Mouse (Mus musculus) thymus, postnatal 10 days (tissue): ENCODE results near the gene Ppbp.

Experiments used
- DNase-seq, 2 experiments: peaks; one replicate each; pipeline ENCODE4 v3.0.0; 2021; ENCODE audit warnings: low spot score in 2 of 2

Gene Ppbp

GRCm38 (mm10) chr5:90768218-90768617 is at the start of gene Ppbp:
TSS of gene Ppbp (plus strand) at chr5:90768518.
- DNase-seq, result no peak

GRCm38 (mm10) chr5:90722656-90723055 is 45.7 kb upstream of the Ppbp start:
- no peak for DNase-seq

- DNase-seq, result no peak
Observed at GRCm38 (mm10) chr5:90728254-90728653, 40.1 kb upstream of the Ppbp start.

GRCm38 (mm10) chr5:90731480-90731879 is 36.8 kb upstream of the Ppbp start:
- no peak for DNase-seq

GRCm38 (mm10) chr5:90742029-90742428 is 26.3 kb upstream of the Ppbp start:
- DNase-seq, result no peak

- no peak for DNase-seq
Observed at GRCm38 (mm10) chr5:90753934-90754333, 14.4 kb upstream of the Ppbp start.

- no peak for DNase-seq
Observed at GRCm38 (mm10) chr5:90758020-90758605, 10.2 kb upstream of the Ppbp start.

GRCm38 (mm10) chr5:90759077-90760065 is 8.9 kb upstream of the Ppbp start, which contains the start of gene Cxcl5:
TSS of gene Cxcl5 (plus strand) at chr5:90759360.
- DNase-seq, result no peak

- no peak for DNase-seq
Observed at GRCm38 (mm10) chr5:90760303-90760702, 8.0 kb upstream of the Ppbp start.

GRCm38 (mm10) chr5:90760844-90761243 is 7.5 kb upstream of the Ppbp start:
- DNase-seq, result no peak

GRCm38 (mm10) chr5:90761834-90762233 is 6.5 kb upstream of the Ppbp start:
- no peak for DNase-seq

- DNase-seq, result no peak
Observed at GRCm38 (mm10) chr5:90763912-90764665, 4.2 kb upstream of the Ppbp start.

- no peak for DNase-seq
Observed at GRCm38 (mm10) chr5:90765821-90766606, 2.3 kb upstream of the Ppbp start.

GRCm38 (mm10) chr5:90771369-90771768 is 3.1 kb downstream of the Ppbp start:
- DNase-seq, result no peak

- DNase-seq, result no peak
Observed at GRCm38 (mm10) chr5:90771880-90772653, 3.7 kb downstream of the Ppbp start, which contains the start of gene Pf4. TSS of gene Pf4 (plus strand) at chr5:90772435.

- no peak for DNase-seq
Observed at GRCm38 (mm10) chr5:90775562-90775961, 7.2 kb downstream of the Ppbp start.

GRCm38 (mm10) chr5:90777621-90778020 is 9.3 kb downstream of the Ppbp start:
- DNase-seq, result no peak

GRCm38 (mm10) chr5:90778856-90779255 is 10.5 kb downstream of the Ppbp start:
- no peak for DNase-seq

GRCm38 (mm10) chr5:90783697-90784096 is 15.4 kb downstream of the Ppbp start:
- no peak for DNase-seq
